22 mouse cellular contexts compared by ENCODE assay signal in the genomic region with DNA sequence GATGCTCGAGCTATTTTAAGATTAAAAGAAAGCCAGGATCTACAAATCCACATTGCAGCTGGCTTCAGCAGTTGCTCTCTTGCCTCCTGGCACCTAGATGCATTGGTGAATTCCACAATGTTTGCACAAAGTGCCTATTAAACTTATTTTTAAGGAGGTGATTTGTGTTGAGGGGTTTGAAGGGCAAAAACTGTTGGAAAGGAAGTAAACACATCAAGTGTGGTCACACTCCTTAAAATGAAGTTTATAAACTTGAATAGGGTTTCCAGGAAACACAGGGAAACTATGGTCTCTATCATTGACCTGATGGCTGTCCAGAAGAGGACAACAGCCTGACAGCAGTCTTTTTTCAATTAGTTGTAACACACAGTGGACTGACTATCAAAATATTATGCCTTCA.
DNase-seq lines count a peak whose midpoint lies in the region; ATAC-seq lines count a peak whose summit lies in the region.
"Had no signal": no experiment of that assay in that cellular context is flagged by ENCODE, and none has a peak within 500 bp of the region (broad histone marks: within the 10 kb centered on the region; RNA-seq: fewer than 3 reads in every experiment).

No protein-coding gene starts in this region.

- WGBS in kidney, embryonic 14.5 days, result 54% methylated on average over 1 of the region's 1 CpGs
- 39% methylated on average over 1 of the region's 1 CpGs for WGBS in kidney, embryonic 16.5 days
- WGBS in hindbrain, embryonic 10.5 days, result 69% methylated on average over 1 of the region's 1 CpGs
- 73% methylated on average over 1 of the region's 1 CpGs for WGBS in hindbrain, embryonic 11.5 days

- no peaks in the 10 kb centered on the region for H3K27me3 ChIP-seq in kidney, embryonic 14.5 days (ENCODE audit: control insufficient read depth, insufficient read depth, low read length)
- no peaks in the 10 kb centered on the region for H3K27me3 ChIP-seq in kidney, embryonic 16.5 days (ENCODE audit: insufficient read depth, low read length)
- H3K27me3 ChIP-seq in hindbrain, embryonic 10.5 days (ENCODE audit: insufficient read depth, poor library complexity, severe bottlenecking), result no peaks in the 10 kb centered on the region
- no peaks in the 10 kb centered on the region for H3K27me3 ChIP-seq in hindbrain, embryonic 11.5 days (ENCODE audit: control insufficient read depth, insufficient read depth, low read length)
- H3K27me3 ChIP-seq: forebrain, embryonic 13.5 days had no signal

- no peaks in the 10 kb centered on the region for H3K4me1 ChIP-seq in kidney, embryonic 14.5 days (ENCODE audit: control insufficient read depth, insufficient read depth, low read length)
- peaks cover 2% of the 10 kb centered on the region; the same call in 1 of the 2 replicates for H3K4me1 ChIP-seq in kidney, embryonic 16.5 days (ENCODE audit: insufficient read depth, low read length)
- H3K4me1 ChIP-seq in hindbrain, embryonic 10.5 days (replicated peaks), result no peaks in the 10 kb centered on the region
- H3K4me1 ChIP-seq in hindbrain, embryonic 11.5 days (replicated peaks; ENCODE audit: control insufficient read depth, insufficient read depth, low read length), result no peaks in the 10 kb centered on the region
- H3K4me1 ChIP-seq: forebrain, embryonic 10.5 days; forebrain, embryonic 13.5 days had no signal

- no peak overlapping the region for H3K4me2 ChIP-seq in kidney, embryonic 14.5 days (replicated peaks; ENCODE audit: low read depth, low read length)
- H3K4me2 ChIP-seq in kidney, embryonic 16.5 days (replicated peaks; ENCODE audit: low read depth, low read length), result no peak overlapping the region
- H3K4me2 ChIP-seq in hindbrain, embryonic 11.5 days (replicated peaks; ENCODE audit: low read depth, low read length), result no peak overlapping the region
- H3K4me2 ChIP-seq: forebrain, embryonic 13.5 days; heart, embryonic 11.5 days; hindbrain, embryonic 14.5 days had no signal

- no peak overlapping the region for H3K9ac ChIP-seq in kidney, embryonic 14.5 days (ENCODE audit: low read depth, low read length)
- H3K9ac ChIP-seq in kidney, embryonic 16.5 days (replicated peaks; ENCODE audit: low read length), result no peak overlapping the region
- H3K9ac ChIP-seq in hindbrain, embryonic 11.5 days (ENCODE audit: low read depth, low read length), result no peak overlapping the region
- H3K9ac ChIP-seq: forebrain, embryonic 13.5 days; hindbrain, embryonic 14.5 days had no signal

- ATAC-seq in kidney, embryonic 14.5 days (ENCODE audit: low FRiP score, low TSS enrichment), result no peak
- peak; percentile 6; the same call in 1 of the 2 replicates for ATAC-seq in kidney, embryonic 16.5 days (ENCODE audit: low FRiP score, low TSS enrichment)
- no peak for ATAC-seq in hindbrain, embryonic 11.5 days (ENCODE audit: low FRiP score)
- ATAC-seq: activated CD4-positive, CD25-positive, alpha-beta regulatory T cell, adult 4 months; CD4-positive, CD25-positive, alpha-beta regulatory T cell, adult 4 months; forebrain, embryonic 13.5 days; forebrain, embryonic 16.5 days; hindbrain, postnatal 0 days had no signal

- DNase-seq in kidney, adult 9 months, result peak; percentile 32
- DNase-seq in kidney, postnatal 14 days, result peak; percentile 34
- DNase-seq in adrenal gland, postnatal 10 days, result no peak
- DNase-seq in hindbrain, embryonic 10.5 days (ENCODE audit: low spot score), result no peak
- DNase-seq in hindbrain, embryonic 11.5 days (ENCODE audit: low spot score), result no peak
- DNase-seq: adrenal gland, adult 8-10 months; adrenal gland, postnatal 36 days; cerebellum, adult 18-20 months; cerebellum, adult 9-10 months; cerebellum, postnatal 14 days; gastrocnemius, postnatal 10 days; gastrocnemius, postnatal 36 days had no signal

- H3K36me3 ChIP-seq in kidney, embryonic 14.5 days (ENCODE audit: control insufficient read depth, insufficient read depth, low read length), result no peaks in the 10 kb centered on the region
- H3K36me3 ChIP-seq in kidney, embryonic 16.5 days (ENCODE audit: insufficient read depth, low read length), result no peaks in the 10 kb centered on the region
- H3K36me3 ChIP-seq in hindbrain, embryonic 10.5 days, result no peaks in the 10 kb centered on the region
- H3K36me3 ChIP-seq in hindbrain, embryonic 11.5 days (ENCODE audit: control insufficient read depth, insufficient read depth, low read length), result no peaks in the 10 kb centered on the region
- H3K36me3 ChIP-seq: forebrain, embryonic 10.5 days had no signal

- H3K4me3 ChIP-seq in kidney, embryonic 14.5 days (ENCODE audit: low read length), result no peak overlapping the region
- H3K4me3 ChIP-seq in kidney, embryonic 16.5 days (ENCODE audit: low read length), result no peak overlapping the region
- H3K4me3 ChIP-seq in hindbrain, embryonic 10.5 days, result no peak overlapping the region
- H3K4me3 ChIP-seq in hindbrain, embryonic 11.5 days (ENCODE audit: low read depth, low read length), result no peak overlapping the region
- H3K4me3 ChIP-seq: forebrain, embryonic 10.5 days; forebrain, embryonic 13.5 days had no signal

- no peak overlapping the region for H3K27ac ChIP-seq in kidney, embryonic 14.5 days (ENCODE audit: low read depth, low read length)
- no peak overlapping the region for H3K27ac ChIP-seq in kidney, embryonic 16.5 days (ENCODE audit: low read length)
- H3K27ac ChIP-seq in hindbrain, embryonic 10.5 days, result no peak overlapping the region
- no peak overlapping the region for H3K27ac ChIP-seq in hindbrain, embryonic 11.5 days (ENCODE audit: low read depth, low read length)
- H3K27ac ChIP-seq: forebrain, embryonic 10.5 days; forebrain, embryonic 13.5 days; hindbrain, embryonic 14.5 days; hindbrain, postnatal 0 days had no signal

- H3K9me3 ChIP-seq in kidney, embryonic 14.5 days (ENCODE audit: control insufficient read depth, low read length), result no peaks in the 10 kb centered on the region
- H3K9me3 ChIP-seq in kidney, embryonic 16.5 days (ENCODE audit: low read length), result no peaks in the 10 kb centered on the region
- H3K9me3 ChIP-seq in hindbrain, embryonic 10.5 days, result no peaks in the 10 kb centered on the region
- H3K9me3 ChIP-seq in hindbrain, embryonic 11.5 days (ENCODE audit: control insufficient read depth, low read length), result no peaks in the 10 kb centered on the region
- H3K9me3 ChIP-seq: forebrain, embryonic 10.5 days; forebrain, embryonic 13.5 days had no signal

Comparison
In these comparisons a context has a peak if more than half of its experiments do, and no peak if none do; other contexts are left out.
1. DNase-seq: peak in kidney, adult 9 months (single experiment) and kidney, postnatal 14 days (single experiment); none in adrenal gland, postnatal 10 days (single experiment), hindbrain, embryonic 10.5 days (single experiment) and hindbrain, embryonic 11.5 days (single experiment).